Mouse (Mus musculus) limb, embryonic 11.5 days (tissue): ENCODE data around the gene Myo1a. TPM values are rescaled to one million over a fixed set of nuclear protein-coding genes. Genes with fewer than 3 reads are reported as not detected.

ENCODE experiments used
- ATAC-seq: fragments of 200-750 bp; cut with Nextera tagmentation; 2 replicates; pipeline ENCODE4 v1.8.0; 2017; ENCODE audit warnings: low read depth; ENCODE audit not compliant: insufficient number of reproducible peaks, low FRiP score, low TSS enrichment
- DNase-seq: peaks from one replicate; pipeline ENCODE4 v3.0.0-alpha.2; 2015; ENCODE audit warnings: low spot score
- H3K27ac ChIP-seq: fragments of 300-500 bp; sonication (generic); replicated peaks from 2 replicates; pipeline ENCODE4 v1.5.1; 2014; ENCODE audit warnings: low read depth, mild to moderate bottlenecking, low read length
- H3K27me3 ChIP-seq: fragments of 300-500 bp; sonication (generic); 2 replicates; pipeline ENCODE4 v1.6.1; 2014; ENCODE audit warnings: mild to moderate bottlenecking, low read length, mixed read lengths; ENCODE audit not compliant: control insufficient read depth, insufficient read depth
- H3K36me3 ChIP-seq: fragments of 300-500 bp; sonication (generic); 2 replicates; pipeline ENCODE4 v1.6.1; 2014; ENCODE audit warnings: mild to moderate bottlenecking, low read length, moderate library complexity, mixed read lengths; ENCODE audit not compliant: control insufficient read depth, insufficient read depth
- H3K4me1 ChIP-seq: fragments of 300-500 bp; sonication (generic); 2 replicates; pipeline ENCODE4 v1.6.1; 2014; ENCODE audit warnings: low read length, mixed read lengths; ENCODE audit not compliant: control insufficient read depth, insufficient read depth
- H3K4me2 ChIP-seq: fragments of 300-500 bp; sonication (generic); 2 replicates; pipeline ENCODE4 v1.6.1; 2014; ENCODE audit warnings: low read depth, mild to moderate bottlenecking, moderate library complexity; ENCODE audit not compliant: severe bottlenecking
- H3K4me3 ChIP-seq: fragments of 300-500 bp; sonication (generic); 2 replicates; pipeline ENCODE4 v1.5.1; 2014; ENCODE audit warnings: low read depth, low read length
- H3K9ac ChIP-seq: fragments of 300-500 bp; sonication (generic); 2 replicates; pipeline ENCODE4 v1.6.1; 2014; ENCODE audit warnings: mild to moderate bottlenecking, low read length
- H3K9me3 ChIP-seq: fragments of 300-500 bp; sonication (generic); 2 replicates; pipeline ENCODE4 v1.6.1; 2016; ENCODE audit warnings: low read length; ENCODE audit not compliant: control insufficient read depth
- WGBS: fragments of 180-500 bp; shearing (Covaris S2); extraction: QIAGEN DNeasy Blood & Tissue Kit; methylation state at CpG from one replicate; pipeline ENCODE4 v1.1.7; 2014; 5-methylcytosine and 5-hydroxymethylcytosine counted together
- polyA plus RNA-seq: library from polyadenylated mRNA; unstranded; fragments of >200 nt; fragmentation: Nextera tagmentation; extraction: Ambion mirVana; gene quantifications from 2 replicates; pipeline ENCODE4 v1.2.1, GENCODE M21; 2014

Myo1a gene
- polyA plus RNA-seq, 1 experiment from 2014 or later: 0.61 TPM

- no peaks in the 10 kb centered on the region for H3K36me3 ChIP-seq
- no peaks in the 10 kb centered on the region for H3K9me3 ChIP-seq
- no peak for DNase-seq
- H3K27me3 ChIP-seq: no peaks in the 10 kb centered on the region
- peaks cover 6% of the 10 kb centered on the region for H3K4me1 ChIP-seq
- WGBS: 89% methylated on average over 2 of the region's 2 CpGs
- H3K9ac ChIP-seq: no peak overlapping the region
- no peak for ATAC-seq
- no peak overlapping the region for H3K4me3 ChIP-seq
- no peak overlapping the region for H3K4me2 ChIP-seq
- no peak overlapping the region for H3K27ac ChIP-seq
Observed at GRCm38 (mm10) chr10:127670185-127670584, 34.8 kb upstream of the Myo1a start.

- 35% methylated on average over 2 of the region's 2 CpGs for WGBS
- Histone ChIP-seq H3K4me2 (no peak overlapping the region), H3K9me3 (no peaks in the 10 kb centered on the region), H3K27me3 (no peaks in the 10 kb centered on the region), H3K36me3 (no peaks in the 10 kb centered on the region), H3K4me1 (peaks cover 2% of the 10 kb centered on the region; the same call in 1 of the 2 replicates), H3K27ac (no peak overlapping the region), H3K4me3 (no peak overlapping the region), H3K9ac (no peak overlapping the region)
- DNase-seq (peak; percentile 53), ATAC-seq (no peak)
Observed at GRCm38 (mm10) chr10:127671276-127671675, 33.7 kb upstream of the Myo1a start.

DNA sequence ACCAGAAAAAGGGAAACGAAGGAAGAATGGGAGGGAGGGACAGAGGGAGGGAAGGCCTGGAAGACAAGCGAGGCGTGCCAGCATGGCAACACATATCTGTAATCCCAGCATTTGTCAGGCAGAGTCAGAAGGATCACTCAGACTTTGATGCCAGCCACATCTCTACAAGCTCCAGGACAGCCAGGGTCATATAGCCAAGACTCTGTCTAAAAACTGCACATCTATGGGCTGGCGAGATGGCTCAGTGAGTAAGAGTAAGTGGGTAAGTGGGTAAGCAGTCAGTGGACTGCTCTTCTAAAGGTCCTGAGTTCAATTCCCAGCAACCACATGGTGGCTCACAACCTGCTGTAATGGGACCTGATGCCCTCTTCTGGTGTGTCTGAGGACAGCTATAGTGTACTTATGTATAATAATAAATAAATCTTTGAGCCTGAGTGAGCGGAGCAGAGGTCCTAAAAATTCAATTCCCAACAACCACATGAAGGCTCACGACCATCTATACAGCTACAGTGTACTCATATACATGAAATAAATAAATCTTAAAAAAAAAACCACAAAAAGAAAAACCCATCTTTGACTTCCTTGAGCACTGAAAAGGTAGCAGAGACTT is 30.8 kb upstream of the Myo1a start:
- H3K9ac ChIP-seq: no peak overlapping the region
- ATAC-seq: no peak
- H3K27me3 ChIP-seq: no peaks in the 10 kb centered on the region
- H3K9me3 ChIP-seq: no peaks in the 10 kb centered on the region
- H3K4me2 ChIP-seq: no peak overlapping the region
- H3K4me1 ChIP-seq: peaks cover 5% of the 10 kb centered on the region; the same call in 1 of the 2 replicates
- no peaks in the 10 kb centered on the region for H3K36me3 ChIP-seq
- H3K4me3 ChIP-seq: no peak overlapping the region
- no peak overlapping the region for H3K27ac ChIP-seq
- no peak for DNase-seq
- WGBS: 92% methylated on average over 6 of the region's 6 CpGs

DNA sequence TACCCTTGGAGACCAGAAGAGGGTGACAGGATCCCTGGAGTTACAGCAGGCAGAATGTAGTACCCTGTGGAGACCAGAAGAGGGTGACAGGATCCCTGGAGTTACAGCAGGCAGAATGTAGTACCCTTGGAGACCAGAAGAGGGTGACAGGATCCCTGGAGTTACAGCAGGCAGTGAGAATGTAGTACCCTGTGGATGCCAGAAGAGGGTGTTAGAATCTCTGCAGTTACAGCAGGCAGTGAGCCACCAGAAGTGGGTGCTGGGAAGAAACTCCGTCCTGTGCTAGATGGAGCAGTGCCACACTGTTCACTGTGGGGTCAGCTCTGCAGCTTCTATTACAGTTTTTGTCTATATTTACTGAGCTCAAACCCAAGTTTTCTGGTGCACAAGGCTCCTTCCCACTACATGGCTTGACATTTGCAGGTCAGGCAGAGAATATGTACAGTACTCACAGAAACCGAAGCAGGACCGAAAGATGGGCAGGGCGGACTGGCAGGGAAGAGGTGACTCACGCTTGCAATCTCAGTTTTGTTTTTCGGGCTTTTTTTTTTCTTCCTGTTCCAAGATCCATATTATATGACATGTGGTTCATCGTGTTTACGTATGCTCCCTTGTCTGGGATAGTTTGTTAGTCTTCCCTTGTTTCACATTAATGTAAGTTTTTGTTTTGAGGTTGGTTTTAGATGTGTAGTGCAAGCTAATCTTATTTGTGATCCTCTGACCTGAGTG is 30.0 kb upstream of the Myo1a start:
- ATAC-seq: no peak
- Histone ChIP-seq H3K4me3 (no peak overlapping the region), H3K4me1 (0 out of 2 replicates have a peak, but pooled peaks cover 3% of the 10 kb centered on the region), H3K27ac (no peak overlapping the region), H3K9me3 (no peaks in the 10 kb centered on the region), H3K27me3 (no peaks in the 10 kb centered on the region), H3K9ac (no peak overlapping the region), H3K36me3 (no peaks in the 10 kb centered on the region), H3K4me2 (no peak overlapping the region)
- 92% methylated on average over 8 of the region's 8 CpGs for WGBS
- peak; percentile 77 for DNase-seq

GRCm38 (mm10) chr10:127675859-127676398 is 29.0 kb upstream of the Myo1a start:
- WGBS: 53% methylated on average over 5 of the region's 5 CpGs

GRCm38 (mm10) chr10:127676691-127677548 is 28.1 kb upstream of the Myo1a start:
- DNase-seq: peak; percentile 94
- peak overlapping the region; percentile 71 for H3K9ac ChIP-seq
- H3K4me1 ChIP-seq: 0 out of 2 replicates have a peak, but pooled peaks cover 3% of the 10 kb centered on the region
- no peaks in the 10 kb centered on the region for H3K27me3 ChIP-seq
- H3K36me3 ChIP-seq: no peaks in the 10 kb centered on the region
- H3K4me2 ChIP-seq: peak overlapping the region; percentile 80
- WGBS: under 1% methylated on average over 69 of the region's 71 CpGs
- peak; percentile 94 for ATAC-seq
- H3K9me3 ChIP-seq: no peaks in the 10 kb centered on the region
- H3K4me3 ChIP-seq: peak overlapping the region; percentile 85
- no peak overlapping the region for H3K27ac ChIP-seq

More at GRCm38 (mm10) chr10:127675859-127676398, 29.0 kb upstream of the Myo1a start:
- peak overlapping the region; percentile 41; the same call in 1 of the 2 replicates for H3K9ac ChIP-seq
- 0 out of 2 replicates have a peak overlapping the region, but pooled peaks have one; percentile 22 for H3K27ac ChIP-seq
- DNase-seq (no peak), ATAC-seq (no peak)
- no peaks in the 10 kb centered on the region for H3K36me3 ChIP-seq
- peak overlapping the region; percentile 51 for H3K4me2 ChIP-seq
- H3K9me3 ChIP-seq: no peaks in the 10 kb centered on the region
- 0 out of 2 replicates have a peak, but pooled peaks cover 3% of the 10 kb centered on the region for H3K4me1 ChIP-seq
- H3K4me3 ChIP-seq: peak overlapping the region; percentile 85
- H3K27me3 ChIP-seq: no peaks in the 10 kb centered on the region

DNA sequence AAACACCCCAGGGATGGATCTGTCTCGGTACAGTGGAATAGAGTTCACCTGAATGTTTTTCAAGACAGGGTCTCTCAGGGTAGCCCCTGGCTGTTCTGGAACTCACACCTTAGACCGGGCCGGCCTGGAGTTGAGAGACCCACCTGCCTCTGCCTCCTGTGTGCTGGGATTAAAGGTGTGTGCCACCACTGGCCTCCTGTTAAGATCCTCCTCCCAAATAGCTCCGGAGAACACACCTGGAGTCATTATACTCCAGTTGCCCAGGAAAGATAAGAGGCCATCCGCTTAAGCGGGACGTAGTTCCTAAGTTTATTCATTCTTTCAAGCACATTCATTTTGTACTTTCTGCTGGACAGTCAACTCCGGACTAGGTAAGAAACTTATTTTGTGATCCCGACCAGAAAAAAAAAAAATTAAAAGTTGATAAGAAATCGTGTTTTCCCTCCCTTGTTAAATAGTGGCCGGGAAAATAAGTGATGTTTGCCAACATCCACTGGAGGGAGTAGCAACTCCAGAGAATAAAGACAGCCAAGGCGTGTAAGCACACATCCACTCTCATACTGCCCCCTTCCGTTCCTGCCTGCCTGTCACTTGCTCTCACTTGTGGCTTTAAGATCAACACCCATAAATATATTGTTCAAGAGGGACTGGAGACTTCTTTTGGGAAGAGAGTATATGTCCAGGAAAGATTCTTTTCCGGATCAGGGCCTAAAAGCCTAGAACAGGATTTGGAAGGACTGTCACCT is 27.2 kb upstream of the Myo1a start:
- H3K27me3 ChIP-seq: no peaks in the 10 kb centered on the region
- H3K4me2 ChIP-seq: peak overlapping the region; percentile 80
- H3K4me1 ChIP-seq: 0 out of 2 replicates have a peak, but pooled peaks cover 3% of the 10 kb centered on the region
- WGBS: 14% methylated on average over 14 of the region's 14 CpGs
- H3K27ac ChIP-seq: no peak overlapping the region
- peak overlapping the region; percentile 71 for H3K9ac ChIP-seq
- H3K9me3 ChIP-seq: no peaks in the 10 kb centered on the region
- DNase-seq (peak; percentile 75), ATAC-seq (0 out of 2 replicates have a peak, but pooled peaks have one; percentile 19)
- peak overlapping the region; percentile 85 for H3K4me3 ChIP-seq
- H3K36me3 ChIP-seq: no peaks in the 10 kb centered on the region
